Mouse (Mus musculus) olfactory bulb, adult 2 months (tissue): ENCODE data around the gene Ceacam16.
A peak's percentile ranks its signal among the peaks of the same experiment; 100 is the strongest.

Source experiments
- CTCF ChIP-seq: fragments of 200-500 bp; IDR thresholded peaks from 2 replicates; pipeline ENCODE4 v1.5.1; 2012; ENCODE audit warnings: low read depth, mild to moderate bottlenecking, low read length, moderate library complexity; ENCODE audit not compliant: insufficient read depth
- POLR2A ChIP-seq: fragments of 200-500 bp; IDR thresholded peaks from 2 replicates; pipeline ENCODE4 v1.6.1; 2012; ENCODE audit warnings: mild to moderate bottlenecking, low read depth, low read length, moderate library complexity; ENCODE audit not compliant: insufficient read depth

- no peak for TF ChIP-seq POLR2A
- peak; percentile 71 for TF ChIP-seq CTCF
Observed at GRCm38 (mm10) chr7:19843561-19843960, 17.5 kb downstream of the Ceacam16 start.
